Mouse (Mus musculus): ENCODE measurements around the gene Tsc22d2. TPM values are rescaled to one million over a fixed set of nuclear protein-coding genes. Genes with fewer than 3 reads are reported as not detected.

Gene Tsc22d2
- 10 to 100 TPM; 21.3 to 26.5 TPM for total RNA-seq (2021)
- long read RNA-seq, experiment 1, full-length matches to known transcripts: 38 of 38 reads
- long read RNA-seq, experiment 1, partial matches to known transcripts: 0 of 38 reads
- long read RNA-seq, experiment 1, other reads (novel, unspliced or antisense): 0 of 38 reads
- long read RNA-seq, experiment 2, full-length matches to known transcripts: 43 of 46 reads
- long read RNA-seq, experiment 2, partial matches to known transcripts: 0 of 46 reads
- long read RNA-seq, experiment 2, other reads (novel, unspliced or antisense): 3 of 46 reads

DNA sequence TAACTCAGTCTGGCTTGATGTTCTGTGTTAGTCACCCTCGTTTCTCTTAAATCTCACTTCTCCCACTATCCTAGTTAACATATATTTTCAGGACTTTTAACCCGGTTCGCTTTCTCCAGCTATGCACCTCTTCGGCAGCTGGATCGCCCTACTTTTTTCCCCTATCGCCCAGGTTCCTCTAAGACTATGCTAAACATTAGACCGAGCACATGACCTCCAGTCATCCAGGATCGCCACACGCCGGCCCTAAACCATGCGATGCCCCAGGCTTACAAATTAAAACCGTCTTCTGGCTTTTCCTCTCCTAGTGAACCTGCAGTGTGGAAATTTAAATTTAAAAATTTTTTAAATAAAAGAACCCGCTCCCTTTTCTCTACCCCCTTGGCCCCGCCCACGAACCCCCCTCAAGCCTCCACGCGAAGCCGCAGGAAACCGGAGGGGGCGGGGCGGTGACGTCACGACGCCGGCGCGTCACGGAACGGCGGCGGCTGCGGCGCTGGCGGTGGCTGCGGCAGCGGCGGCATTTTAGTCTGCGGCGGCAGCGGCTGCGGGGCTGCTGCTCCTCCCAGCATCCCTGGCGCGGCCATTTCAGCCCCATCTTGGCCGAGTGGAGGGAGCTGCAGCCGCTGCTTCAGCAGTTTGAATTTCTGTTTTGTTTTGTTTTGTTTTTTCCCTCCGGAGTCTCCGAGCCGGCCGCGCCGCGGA lies at the start of gene Tsc22d2:
Gene Tsc22d2 (plus strand): TSS at position 482 of the 705 bp plus-strand sequence.
- peak; percentile 96 for DNase-seq (ENCODE audit: low spot score)

DNA sequence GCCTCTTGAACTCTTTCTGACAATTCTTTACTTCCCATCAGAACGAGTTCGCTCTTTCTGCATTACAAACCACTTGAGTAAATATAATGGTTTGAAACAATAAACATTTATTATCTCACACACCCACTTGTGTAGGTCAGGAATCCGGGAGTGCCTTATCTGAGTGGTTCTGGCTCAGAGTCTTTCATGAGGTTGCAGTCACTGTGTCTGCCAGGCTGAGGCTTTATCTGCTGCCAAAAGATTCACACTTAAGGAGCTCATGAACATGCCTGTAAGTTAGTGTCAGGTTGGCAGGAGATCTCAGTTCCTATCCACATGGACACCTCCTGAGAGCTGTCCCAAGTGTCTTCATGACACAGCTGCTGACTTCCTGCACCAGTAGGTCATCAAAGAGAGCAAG lies 47.8 kb upstream of the Tsc22d2 start:
- DNase-seq (ENCODE audit: low spot score): no peak

GRCm38 (mm10) chr3:58370811-58371210 lies 43.7 kb upstream of the Tsc22d2 start:
- DNase-seq (ENCODE audit: low spot score): no peak

- DNase-seq (ENCODE audit: low spot score): peak; percentile 77
These were observed 42.2 kb upstream of the Tsc22d2 start for GRCm38 (mm10) chr3:58372066-58372904.

GRCm38 (mm10) chr3:58372905-58373208 lies 41.7 kb upstream of the Tsc22d2 start:
- DNase-seq (ENCODE audit: low spot score): no peak

DNA sequence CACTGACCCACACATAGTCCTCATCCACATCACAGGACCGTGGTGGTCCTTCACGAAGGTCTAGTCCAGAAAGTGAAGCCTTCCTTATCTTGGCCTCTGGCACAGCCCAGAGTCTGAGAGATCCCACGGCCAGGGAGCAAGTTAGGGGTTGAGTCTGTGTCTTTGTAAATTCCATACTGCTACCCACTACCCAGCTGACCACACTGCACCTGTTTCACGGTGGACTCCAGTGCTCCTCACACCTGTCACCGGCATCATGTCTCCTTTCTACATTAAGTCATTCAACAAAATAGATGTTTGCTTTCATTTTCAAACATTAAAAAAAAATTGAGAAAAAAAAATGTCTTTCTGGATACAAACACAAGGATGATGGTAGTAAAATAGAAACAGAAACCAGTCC lies 40.2 kb upstream of the Tsc22d2 start:
- DNase-seq (ENCODE audit: low spot score): no peak

DNA sequence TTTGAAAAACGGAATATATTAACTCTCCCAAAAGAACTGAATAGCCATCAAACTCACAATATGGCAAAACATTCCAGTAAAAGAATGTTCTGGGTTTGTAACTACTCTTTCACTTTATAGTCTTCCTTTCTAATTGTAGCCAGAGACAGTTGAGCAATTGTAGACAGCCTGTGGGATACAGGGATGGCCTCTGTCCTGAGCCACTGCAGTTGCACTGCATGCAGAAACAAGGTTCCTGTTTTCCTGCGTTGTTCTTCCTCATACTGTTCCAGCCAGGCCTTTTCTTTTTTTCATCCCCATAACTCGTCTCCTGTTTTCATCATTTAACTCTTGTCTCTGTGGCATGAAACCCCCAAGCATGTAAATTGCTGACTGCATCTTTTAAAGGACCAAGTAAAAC lies 37.8 kb upstream of the Tsc22d2 start:
- DNase-seq (ENCODE audit: low spot score): no peak

GRCm38 (mm10) chr3:58377589-58378134 lies 36.9 kb upstream of the Tsc22d2 start:
- DNase-seq (ENCODE audit: low spot score): no peak

DNA sequence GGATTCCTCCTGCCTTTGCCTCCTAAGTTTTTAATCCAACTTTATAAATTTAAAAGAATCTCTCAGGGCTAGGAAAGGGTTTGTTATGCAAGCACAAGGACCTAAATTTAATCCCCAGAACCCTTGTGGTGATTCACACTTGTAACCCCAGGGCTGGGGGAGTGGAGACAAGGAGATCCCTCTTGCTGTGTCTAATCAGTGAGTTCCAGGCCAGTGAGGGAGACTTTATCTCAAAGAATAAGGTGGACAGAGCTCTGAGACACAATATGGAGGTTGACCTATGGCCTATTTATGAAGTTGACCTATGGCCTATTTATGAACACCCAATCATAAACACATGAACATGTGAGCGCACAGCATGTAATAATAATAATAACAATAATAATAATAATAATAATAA lies 31.8 kb upstream of the Tsc22d2 start:
- no peak for DNase-seq (ENCODE audit: low spot score)

GRCm38 (mm10) chr3:58385060-58385459 lies 29.5 kb upstream of the Tsc22d2 start:
- no peak for DNase-seq (ENCODE audit: low spot score)

- DNase-seq (ENCODE audit: low spot score): no peak
These were observed 25.8 kb upstream of the Tsc22d2 start for GRCm38 (mm10) chr3:58388731-58389130.

- DNase-seq (ENCODE audit: low spot score): no peak
These were observed 16.0 kb upstream of the Tsc22d2 start for GRCm38 (mm10) chr3:58398541-58398940.

GRCm38 (mm10) chr3:58399931-58400330 lies 14.6 kb upstream of the Tsc22d2 start:
- no peak for DNase-seq (ENCODE audit: low spot score)

DNA sequence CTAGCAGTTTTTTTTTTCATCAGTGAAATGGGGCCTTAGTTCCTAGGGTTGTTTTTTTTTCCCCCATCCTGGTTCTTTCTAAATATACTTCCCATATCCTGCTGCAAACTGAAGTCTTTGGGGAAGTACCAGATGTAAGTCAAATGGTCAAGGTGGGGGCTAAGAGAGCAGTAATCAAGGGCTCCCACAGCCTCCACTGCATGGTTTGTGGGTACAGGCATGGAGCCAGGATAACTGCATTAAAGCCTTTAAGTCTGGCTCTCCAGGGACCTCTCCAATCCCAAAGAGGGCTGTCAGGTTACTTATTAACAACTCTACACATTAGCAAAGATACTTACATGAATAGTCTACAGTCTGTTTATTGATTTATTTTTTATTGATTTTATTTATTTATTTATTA lies 2.8 kb upstream of the Tsc22d2 start:
- no peak for DNase-seq (ENCODE audit: low spot score)

DNA sequence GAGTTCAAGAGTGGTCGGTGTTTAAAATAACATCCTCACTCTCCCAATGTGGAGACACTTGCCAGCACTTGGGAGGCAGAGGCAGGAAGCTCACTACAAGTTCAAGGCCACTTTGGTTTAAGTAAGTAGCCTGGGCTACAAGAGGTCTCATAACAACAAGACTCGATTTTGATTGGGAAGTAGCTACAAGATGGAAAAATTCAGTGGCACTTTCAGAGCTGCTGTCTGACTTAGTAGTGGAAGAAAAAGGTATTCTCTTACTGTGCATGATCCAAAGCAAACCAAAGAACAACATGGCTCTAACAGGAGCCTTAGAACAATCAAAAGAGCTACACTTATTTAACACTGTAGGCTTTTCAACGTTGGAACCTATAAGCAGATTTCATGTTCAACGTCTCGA lies 844 bp upstream of the Tsc22d2 start:
- DNase-seq (ENCODE audit: low spot score): no peak

- peak; percentile 75 for DNase-seq (ENCODE audit: low spot score)
These were observed 720 bp downstream of the Tsc22d2 start for GRCm38 (mm10) chr3:58414986-58415883.

DNA sequence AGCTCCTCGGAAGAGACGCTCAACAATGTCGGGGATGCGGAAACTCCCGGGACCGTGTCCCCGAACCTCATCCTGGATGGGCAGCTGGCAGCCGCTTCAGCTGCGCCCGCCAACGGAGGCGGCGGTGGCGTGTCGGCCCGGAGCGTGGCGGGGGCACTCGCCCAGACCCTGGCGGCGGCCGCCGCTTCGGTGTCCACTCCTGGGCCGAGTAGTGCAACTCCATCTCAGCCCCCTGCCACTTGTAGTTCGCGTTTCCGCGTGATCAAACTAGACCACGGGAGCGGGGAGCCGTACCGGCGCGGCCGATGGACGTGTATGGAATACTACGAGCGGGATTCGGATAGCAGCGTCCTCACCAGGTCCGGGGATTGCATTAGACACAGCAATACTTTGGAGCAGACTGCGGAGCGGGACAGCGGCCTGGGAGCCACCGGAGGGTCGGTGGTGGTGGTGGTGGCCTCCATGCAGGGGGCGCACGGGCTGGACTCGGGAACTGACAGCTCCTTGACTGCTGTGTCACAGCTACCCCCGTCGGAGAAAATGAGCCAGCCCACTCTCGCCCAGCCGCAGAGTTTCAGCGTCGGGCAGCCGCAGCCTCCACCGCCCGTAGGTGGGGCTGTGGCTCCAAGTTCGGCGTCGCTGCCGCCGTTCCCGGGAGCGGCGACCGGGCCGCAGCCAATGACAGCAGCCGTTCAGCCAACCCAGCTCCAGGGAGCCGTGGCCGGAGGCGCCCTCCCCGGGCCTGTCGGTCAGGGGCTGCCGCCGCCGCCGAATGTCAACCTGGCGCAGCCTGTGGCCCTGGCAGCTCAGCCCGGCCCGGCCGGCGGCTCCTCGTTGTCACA lies 1.6 kb downstream of the Tsc22d2 start:
- peak; percentile 78 for DNase-seq (ENCODE audit: low spot score)

DNA sequence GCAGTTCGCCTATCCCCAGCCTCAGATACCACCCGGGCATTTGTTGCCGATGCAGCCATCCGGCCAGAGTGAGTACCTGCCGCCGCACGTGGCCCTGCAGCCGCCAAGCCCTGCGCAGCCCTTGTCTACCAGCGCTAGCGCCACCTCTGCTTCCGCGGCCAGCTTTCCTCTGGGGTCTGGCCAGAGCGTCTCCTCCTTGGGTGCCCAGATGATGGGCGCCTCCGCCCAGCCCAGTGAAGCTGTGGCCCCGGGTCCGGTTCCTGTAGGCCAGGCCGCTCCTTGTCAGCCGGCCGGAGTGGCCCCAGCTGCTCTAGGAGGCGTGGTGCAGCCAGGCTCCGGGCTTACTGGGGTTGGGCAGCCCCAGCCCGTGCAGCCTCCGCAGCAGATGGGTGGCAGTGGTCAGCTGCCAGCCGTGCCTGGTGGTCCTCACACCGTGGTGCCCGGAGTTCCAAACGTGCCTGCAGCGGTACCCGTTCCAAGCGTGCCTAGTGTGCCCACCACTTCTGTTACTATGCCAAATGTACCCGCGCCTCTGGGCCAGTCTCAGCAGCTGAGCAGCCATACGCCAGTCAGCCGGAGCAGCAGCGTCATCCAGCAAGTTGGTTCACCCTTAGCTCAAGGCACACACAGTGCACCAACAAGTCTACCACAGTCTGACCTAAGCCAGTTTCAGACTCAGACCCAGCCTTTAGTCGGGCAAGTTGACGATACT lies 2.4 kb downstream of the Tsc22d2 start:
- DNase-seq (ENCODE audit: low spot score): peak; percentile 36
